Mouse (Mus musculus) lung, postnatal 10 days (tissue): ENCODE data around the gene Mast4.

Experiments used
- DNase-seq: peaks from one replicate; pipeline ENCODE4 v3.0.0; 2021

Gene Mast4

DNA sequence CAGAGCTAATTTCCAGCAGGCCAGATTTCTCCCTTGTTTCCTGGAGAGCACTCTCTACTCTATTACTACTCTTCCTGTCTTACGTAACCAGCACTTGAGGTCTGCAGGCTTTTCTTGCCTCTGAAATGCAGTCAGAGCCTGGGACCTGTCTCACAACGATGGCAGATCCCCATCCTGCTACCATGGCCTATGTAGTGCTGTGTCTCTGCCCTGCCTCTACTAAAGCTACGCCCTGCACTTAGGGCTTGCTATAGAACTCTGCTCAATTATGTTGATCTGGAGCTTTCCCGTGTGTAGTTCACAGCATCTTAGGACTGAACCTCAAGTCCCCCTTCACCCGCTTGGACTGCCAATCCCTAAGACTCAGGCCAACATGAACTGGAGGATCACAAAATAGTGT is 150.7 kb downstream of the Mast4 start:
- no peak for DNase-seq

DNA sequence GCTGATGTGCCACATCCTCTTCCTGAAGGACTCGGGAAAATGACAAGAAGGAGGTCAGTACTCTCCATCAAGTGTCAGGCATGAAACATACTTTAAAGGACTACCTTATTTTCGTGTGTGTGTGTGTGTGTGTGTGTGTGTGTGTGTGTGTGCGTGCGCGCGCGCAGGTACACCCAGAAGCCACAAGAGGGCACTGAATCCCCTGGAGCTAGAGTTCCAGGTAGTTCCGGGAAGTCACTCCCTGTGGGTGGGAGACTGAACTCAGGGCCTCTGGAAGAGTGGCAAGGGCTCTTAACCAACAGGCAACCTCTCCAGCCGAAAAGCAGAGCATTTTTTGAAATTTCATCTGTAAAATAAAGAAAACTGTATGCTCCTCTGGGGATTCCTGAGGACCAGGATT is 152.5 kb downstream of the Mast4 start:
- DNase-seq: no peak

DNA sequence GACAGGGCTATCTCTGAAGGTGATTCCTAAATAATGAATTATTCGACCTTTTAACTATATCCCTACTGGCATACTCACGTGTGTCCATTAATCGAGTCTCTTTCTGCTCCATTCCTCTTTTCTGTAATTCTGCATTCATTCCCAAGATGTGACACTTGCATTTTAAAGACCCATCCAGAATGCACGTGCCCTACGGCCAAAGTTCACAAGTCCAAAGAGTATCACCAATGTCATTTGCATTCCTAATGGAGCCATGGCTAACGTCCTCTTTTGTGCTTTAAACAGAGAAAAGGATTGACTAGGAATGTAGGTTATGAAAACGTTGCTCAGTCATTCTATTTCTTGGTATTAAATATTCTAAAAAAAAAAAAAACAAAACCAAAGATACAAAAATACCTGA is 157.4 kb downstream of the Mast4 start:
- no peak for DNase-seq

DNA sequence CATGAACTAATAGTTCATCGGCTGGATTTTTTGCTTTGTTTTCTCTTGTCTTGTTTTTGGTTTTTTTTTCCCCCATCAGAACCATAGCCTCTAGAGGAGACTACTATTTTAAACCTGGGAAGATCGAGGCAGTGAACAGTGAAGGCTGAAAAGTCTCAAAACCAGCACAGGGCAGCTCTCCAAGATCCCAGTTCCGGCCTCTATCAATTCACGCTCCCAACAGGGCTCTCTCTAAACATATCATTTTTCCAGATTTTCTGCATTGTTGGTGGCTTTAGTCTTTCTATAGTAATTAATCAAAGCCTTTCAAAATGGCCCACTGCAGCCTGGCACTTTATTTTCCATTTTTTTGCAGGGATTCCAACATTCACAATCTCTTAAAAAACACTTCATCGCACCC is 159.9 kb downstream of the Mast4 start:
- DNase-seq: no peak

DNA sequence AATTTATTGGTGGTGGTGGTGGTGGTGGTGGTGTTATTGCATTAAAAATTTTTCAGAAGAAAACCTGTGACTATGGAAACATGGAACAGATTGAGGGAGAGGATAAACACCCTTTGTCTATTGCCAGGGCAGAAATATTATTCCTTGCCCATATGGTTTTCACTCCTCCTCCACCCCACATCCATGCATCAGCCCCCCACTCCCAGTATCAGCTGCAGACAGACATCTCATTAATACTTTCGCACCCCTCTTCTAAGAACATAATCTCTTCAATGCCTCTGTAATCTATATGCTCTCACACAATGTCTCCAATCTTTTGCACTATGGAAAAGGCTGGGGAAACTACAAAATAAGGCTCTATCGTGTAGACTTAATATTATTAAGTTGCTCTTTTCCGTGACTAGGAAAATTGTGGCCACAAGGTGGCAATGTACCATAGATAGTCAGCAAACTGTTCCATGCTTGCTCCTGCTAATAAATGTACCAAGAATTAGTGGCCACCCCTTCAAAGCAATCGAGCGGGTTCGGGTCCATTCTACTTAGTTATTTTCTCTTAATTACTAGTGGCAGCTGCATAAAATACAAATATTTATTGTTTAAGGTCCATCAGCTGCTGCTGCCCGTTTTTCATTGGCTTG is 160.6 kb downstream of the Mast4 start:
- peak; percentile 81 for DNase-seq

DNA sequence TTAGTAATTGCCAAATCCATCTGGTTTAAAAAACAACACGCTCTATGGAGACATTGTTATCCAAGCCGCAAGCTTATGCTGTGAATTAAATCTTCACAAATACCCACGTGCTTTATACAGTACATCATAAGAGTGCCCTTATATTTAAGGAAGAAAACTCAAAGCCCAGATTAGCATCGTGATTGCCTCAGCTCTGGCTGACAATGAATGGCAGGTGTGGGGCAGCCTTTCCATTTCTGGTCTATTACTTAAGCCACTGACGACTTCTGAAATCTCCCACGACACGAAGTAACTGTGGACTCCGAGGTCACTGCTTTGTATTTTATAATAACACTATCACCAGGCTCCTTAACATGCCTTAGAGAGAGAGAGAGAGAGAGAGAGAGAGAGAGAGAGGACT is 182.4 kb downstream of the Mast4 start:
- DNase-seq: no peak

DNA sequence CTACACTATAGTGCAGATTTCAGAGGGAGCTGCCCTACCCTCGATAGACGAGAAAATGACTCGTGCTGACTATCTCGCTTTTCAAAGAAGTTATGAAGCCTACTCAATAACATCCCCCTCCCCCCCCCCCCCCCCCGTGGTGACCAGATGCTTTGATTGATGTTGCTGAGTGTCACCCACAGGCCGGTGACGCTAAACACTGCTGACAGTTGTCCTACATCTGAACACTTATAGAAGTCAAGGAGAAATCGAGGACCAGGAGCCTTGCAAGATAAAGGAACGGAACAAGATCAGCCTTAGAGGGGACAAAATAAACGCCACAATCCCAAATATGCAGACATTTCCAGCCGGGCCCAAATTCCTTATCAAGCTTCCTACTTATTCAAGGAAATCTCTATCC is 183.1 kb downstream of the Mast4 start:
- no peak for DNase-seq

DNA sequence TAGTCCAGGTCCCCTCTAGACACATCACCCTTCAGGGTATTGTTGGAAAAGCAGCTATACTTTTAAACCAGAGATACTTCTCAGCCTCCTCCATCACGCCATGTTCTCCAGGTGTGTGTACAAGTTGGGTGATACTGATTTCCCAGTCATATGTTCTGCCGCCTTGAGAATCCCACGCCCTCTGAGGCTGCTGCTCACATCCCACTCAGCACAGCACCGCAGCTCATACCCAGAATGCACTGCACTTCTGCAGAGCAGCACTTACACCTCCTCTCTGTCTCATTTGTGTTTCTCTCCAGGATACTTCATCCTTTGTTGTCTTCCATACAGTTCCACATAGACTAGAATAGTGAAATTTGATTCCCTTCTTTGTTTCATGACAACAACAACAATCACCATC is 183.6 kb downstream of the Mast4 start:
- DNase-seq: no peak

DNA sequence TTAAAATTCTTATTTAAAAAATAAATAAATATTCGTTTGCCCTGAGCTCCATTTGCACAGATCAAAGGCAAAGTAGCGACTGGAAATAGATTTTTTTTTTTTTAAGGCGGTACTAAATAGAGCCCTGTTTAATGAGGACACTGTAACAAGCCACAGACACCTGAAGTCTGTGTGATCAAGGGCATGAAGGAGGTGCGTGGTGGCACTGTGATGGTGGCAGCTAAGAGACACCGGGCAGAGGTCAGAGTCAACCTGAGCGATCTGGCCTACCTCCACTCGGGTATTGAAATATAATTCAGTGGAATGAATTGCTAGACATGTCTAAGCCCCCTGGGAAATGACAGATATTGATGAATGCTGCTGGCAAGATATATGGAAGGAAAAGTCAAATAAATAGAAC is 184.9 kb downstream of the Mast4 start:
- DNase-seq: no peak

DNA sequence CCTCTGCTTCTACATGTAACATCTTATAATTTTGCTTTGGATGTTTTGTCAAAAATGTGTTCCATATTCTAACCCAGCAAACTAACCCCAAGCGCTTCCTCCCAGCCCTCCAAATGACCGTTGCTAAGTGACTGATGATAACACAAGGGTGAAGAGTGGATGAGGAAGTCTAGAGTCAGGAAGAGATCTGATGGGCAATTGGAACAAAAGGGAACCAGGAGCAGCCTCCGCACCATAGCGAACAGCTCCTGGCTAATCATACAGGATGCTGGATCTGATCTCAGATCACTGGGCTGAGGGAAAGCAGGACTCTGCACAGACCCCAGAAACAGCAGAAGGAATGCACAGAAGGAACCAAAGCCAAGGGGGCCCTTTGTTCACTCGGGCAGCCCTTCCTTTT is 190.0 kb downstream of the Mast4 start:
- DNase-seq: no peak

DNA sequence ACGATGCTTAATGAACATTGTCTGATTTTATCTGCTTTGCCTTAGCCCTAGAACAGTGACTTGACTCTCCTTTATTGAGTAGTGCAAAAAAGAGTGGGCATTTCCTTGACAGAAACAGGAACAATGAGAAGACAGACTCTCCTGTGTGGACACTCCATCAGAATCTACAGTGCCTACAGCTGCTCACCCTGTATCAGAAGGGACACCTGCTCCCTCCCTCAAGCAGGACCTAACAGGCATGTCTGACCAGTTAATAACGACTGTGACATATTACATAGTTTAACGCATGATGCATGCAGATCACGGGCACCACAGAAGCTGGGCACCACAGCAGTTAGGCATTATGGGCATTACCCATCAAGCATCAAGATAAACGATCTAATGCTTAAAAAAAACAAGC is 193.0 kb downstream of the Mast4 start:
- DNase-seq: no peak

DNA sequence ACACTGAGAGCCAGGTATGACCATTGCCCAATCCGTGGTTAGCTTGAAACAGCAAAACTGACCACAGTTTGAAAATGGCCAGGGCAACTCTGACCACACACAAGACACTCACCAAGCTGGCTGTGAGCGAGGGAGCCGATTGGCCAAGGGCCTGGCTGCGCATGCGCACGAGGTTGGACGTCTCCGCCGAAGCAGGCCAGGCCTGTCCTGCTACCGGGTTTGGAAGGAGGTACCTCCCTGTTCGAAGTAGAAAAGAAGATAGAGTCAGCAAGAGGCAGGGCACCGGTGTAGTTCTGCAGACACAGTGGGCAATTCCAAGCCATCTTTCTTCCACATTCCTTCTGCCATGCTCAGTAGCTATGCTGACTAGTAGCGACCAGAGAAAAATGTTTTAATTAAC is 194.2 kb downstream of the Mast4 start:
- no peak for DNase-seq

DNA sequence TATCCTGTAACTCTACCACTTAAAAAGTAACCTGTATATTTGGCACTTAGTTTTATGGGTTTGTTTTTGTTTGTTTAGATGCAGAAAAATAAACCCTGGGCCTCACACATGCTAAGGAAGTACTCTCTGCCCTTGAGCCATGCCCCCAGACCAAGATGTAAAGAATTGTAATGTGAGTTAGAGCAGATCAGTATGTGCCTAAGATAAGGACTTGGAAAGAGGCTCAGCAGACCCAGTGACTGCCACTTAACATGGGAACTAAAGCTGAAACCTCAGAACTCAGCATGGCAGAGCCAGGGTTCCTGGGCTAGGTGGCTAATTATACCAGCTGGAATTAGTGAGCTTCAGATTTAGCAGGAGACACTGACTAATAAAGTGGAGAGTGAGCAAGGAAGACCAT is 196.0 kb downstream of the Mast4 start:
- DNase-seq: no peak

DNA sequence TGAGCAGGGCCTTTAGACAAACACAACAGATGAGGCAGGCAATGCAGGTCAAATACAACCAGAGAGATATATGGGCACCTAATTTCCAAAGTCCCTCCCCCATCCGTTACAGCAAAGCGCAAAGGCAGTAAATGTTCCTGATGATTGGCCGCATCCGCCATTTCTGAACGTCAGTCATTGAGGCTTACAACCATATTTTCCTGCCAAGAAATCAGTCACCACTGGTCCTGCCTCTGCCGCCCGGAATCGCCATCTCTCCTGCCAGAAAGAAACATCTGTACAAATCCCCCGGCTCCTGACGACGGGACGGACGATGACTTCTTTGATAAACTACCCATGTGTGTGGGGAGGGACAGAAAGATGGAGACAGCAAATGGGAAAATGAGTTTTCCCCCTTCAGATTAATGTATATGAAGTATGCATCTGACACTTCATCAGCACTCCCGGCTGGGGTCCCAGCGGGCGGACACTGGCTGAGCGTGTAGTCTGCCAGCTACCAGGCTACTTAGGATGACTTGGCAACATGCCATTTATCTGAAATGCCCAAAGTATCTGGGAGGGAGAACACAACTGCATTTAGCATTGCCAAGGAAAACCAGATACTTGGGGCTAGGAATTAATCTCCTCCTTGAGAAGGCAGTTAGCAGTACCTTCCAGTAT is 198.9 kb downstream of the Mast4 start:
- no peak for DNase-seq

DNA sequence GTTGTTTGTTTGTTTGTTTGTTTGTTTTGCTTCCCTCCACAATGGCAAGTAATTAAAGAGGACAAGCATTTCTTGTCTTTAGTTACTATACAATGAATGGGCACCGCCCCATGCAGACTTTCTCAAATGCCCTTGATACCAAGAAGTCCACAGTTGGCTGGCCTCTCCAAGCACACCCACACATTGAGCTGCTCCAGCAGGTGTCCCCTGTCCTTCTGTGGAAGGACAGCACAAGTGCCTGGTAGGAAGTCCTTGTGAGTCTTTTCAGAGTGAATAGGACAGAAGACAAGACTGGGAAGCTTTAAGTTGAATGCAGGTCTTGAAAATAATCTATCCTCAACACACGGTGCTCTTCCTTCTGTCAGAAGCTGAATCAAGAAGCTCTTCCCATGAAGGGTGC is 202.5 kb downstream of the Mast4 start:
- no peak for DNase-seq

DNA sequence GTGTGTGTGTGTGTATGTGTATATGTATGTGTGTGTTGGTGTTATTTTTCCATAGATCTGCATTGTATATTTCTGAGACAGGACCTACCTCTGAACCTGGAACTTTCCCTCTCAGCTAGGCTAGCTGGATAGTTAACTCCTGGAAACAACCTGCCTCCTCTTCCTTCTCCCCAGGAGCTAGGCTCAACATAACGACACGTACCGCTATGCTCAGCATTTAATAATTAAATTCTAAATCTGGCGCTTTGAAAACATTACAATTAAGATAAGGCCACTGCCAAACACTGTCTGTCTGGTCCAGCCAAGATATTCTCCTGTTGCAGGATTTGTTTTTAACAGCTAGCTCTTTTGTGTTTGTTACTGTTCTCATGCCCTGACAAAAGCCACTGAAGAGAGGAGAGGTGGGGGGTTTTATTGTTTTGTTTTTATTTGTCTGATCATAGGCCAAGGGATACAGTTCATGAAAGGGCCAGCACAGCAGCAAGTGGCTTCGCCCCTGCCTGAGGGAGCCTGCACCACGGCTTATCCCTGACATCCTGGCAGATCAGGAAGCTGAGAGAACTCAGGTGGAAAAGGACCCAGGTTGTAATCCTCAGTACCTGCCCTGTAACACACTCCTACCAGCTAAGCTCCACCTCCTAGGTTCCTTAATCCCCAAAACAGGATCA is 205.0 kb downstream of the Mast4 start:
- no peak for DNase-seq

DNA sequence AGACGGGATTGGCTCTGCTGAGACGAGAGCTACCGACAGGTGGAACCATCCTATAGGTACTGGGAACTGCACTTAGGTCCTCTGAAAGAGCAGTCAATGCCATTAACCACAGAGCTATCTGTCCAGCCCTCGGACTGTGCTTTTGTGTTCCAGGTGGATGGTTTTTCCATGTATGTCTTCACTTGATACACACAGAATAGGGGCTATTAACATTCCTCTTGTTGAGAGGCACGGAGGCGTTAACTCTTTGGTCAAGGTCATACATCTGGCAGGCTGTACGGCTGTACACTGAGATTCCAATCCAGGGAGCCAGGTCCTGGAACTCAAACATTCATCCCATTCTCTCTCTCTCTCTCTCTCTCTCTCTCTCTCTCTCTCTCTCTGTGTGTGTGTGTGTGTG is 205.6 kb downstream of the Mast4 start:
- DNase-seq: no peak

DNA sequence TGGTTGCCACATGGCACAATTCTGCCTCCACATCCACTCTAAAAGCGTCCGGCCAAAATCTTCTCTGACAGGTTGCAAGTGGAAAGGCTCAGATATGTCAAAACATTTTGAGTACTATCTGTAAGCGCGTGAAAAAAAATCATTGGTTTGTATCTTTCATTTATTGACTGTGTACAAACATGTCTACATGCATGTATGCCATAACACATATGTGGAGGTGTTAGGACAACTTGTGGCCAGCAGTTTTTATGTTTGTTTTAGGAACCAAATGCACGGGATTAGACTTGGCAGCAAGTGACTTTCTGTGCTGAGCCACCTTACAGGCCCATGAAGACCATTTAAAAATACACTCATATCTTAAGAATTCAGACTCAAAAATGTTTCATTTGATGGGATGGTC is 206.7 kb downstream of the Mast4 start:
- no peak for DNase-seq

DNA sequence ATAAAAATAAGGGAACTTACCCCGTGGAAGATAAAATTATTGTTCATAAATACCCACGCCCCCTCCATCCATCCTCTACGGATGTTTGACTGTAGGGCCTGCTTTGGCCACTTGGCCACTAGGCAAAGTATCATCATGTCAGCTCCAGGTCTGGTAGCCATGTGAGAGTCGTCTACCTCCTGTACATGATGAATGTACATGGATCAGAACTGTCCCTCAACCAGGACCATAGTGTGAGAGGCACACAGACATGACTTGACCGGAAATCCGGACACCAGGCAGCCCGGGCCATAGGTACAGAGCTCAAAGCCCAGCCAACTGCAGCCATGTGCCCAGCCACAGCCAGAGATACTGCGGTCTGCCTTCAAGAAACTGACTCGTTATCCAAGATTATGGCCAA is 210.6 kb downstream of the Mast4 start:
- no peak for DNase-seq

DNA sequence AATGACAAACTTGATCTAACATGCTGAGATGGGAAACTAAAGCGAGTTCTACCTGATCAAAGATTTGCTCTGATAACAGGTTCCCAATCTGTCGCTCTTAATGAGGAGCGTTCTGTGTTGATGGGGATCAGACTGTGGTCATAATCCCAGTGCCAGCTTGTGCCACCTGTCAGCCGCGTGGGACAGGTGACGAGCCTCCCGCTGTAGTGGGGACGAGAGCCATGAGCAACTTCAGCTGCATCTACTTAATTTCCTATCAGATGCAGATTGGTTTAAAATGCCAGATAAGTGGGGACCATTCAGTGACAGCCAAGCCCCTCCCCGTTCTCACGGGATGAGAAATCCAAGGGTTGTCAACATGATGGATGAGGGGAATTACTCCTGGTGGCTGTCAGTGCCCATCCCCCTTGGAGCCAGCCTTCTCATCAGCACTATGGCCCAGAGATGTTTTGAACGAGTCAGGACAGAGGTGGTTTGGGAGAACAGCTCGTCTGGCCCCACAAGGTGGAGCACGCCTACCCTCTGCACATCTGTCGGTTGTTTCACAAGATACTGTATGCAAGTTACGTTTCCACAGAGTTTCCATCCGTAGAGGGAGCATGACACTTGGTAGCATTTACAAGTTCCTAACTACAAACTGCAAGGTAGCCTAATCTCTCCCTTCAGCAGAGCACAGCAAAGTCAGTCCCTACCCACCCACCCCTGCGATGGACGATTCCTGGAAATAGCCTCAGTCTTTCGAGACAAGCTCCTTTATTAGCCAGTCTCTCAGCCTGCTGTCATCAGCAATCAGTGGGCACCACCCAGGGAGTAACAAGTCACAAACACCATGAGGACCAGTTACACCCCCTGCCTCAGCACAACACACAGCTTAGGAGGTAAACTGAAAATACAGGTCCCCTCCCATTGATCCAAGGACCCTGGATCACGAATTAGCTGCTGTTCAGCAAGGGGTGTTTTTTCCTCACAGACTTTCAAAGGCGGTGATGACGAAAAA is 212.2 kb downstream of the Mast4 start:
- DNase-seq: no peak

DNA sequence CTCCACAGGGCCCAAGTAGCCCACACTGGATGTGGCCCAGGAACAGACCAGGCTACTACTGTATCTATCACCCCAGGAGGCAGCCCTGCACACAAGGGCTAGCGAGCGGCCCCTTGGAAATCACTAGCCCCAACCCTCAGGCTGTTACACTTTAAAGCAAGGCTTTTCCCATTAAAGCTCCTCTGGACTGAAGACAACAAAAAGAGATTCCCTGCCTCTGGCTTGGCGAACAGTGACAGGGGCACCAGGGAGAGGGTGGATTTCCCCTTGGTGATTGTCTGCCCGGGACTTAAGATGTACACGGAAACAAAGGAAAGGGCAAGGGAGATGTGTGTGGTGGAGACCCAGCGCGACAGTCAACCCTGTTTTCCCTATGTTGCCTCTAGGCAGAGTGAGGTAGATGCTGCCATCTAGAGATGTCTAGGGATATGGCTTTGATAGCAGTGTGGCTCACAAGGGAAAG is 213.6 kb downstream of the Mast4 start:
- DNase-seq: peak; percentile 34

DNA sequence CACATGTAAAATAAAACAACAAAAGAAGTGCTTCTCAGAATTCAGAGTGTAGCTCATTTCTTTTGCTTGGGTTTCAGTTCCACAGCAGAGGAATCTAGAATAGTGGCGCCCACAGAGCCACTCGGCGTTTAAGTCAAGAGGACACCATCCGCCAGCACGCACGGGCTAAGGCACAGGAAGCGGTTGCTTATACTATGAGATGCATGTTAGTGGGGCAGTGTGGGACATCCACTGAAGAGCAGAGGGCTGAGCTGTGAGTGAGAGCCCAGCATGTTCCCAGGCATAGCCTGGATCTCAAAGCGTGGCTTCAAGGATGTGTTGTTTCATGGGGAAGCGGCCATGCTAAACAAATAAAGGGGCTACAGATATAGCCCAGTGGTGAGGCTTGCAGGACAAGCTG is 214.6 kb downstream of the Mast4 start:
- no peak for DNase-seq

DNA sequence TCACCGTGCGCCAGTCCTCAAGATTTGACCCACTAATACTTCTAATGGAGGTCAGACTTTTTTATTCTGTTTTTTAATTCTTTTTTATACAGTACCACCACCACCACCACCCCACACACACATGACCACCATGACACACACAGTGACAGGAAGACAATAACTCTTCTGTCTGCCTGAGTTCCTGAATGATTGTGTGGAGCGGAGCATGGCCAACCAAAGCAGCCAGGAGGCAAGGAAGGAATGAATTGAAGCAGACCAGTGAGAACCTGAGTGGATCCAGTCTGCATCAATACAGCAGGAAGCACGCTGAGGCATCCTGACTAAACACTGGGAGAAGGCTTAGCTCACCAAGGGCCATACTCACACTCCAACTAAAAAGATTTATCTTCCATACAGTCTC is 219.2 kb downstream of the Mast4 start:
- DNase-seq: no peak
